Mouse (Mus musculus) adrenal gland (tissue): ENCODE measurements around the gene Edc3.
"Not testable (repeated sequence)": the region's sequence is repeated elsewhere in the genome, so short reads cannot be mapped to it uniquely, and the experiment has no call there.

ENCODE experiments used
- intact Hi-C: fragments of 180-260 bp; cut with DNase I; formaldehyde crosslinking; loops from one replicate; pipeline ENCODE4 v1.15.1; 2025

Gene Edc3

DNA sequence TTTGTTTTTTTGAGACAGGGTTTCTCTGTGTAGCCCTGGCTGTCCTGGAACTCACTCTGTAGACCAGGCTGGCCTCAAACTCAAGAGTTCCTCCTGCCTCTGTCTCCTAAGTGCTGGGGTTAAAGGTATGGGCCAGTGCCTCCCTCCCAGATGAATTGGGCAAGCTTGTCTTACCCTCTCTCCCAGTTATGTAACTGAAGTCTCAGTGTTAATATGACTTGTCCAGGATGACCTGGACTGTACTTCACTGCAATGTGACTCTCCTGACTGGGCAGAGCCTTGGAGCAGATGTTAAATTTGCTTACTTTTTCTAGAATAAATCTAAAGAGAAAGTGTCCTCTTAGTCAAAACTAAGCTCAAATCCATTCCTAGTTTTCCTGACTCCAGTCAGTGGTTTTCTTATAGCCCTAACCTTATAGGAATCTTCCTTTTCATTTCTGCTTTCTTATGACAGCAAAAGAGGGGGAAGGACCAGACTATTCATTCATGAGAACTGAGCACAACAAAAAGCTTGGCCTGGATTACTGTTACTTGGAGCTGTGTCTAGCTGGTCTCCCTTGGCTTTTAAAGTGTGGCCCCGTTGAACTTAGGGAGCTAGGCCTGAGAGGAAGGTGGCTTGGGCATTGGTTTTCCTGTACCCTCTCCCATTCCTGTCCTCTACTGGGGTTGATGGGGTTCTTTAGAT is 9.7 kb upstream of the Edc3 start:
- intact Hi-C loops, result no loop called here

DNA sequence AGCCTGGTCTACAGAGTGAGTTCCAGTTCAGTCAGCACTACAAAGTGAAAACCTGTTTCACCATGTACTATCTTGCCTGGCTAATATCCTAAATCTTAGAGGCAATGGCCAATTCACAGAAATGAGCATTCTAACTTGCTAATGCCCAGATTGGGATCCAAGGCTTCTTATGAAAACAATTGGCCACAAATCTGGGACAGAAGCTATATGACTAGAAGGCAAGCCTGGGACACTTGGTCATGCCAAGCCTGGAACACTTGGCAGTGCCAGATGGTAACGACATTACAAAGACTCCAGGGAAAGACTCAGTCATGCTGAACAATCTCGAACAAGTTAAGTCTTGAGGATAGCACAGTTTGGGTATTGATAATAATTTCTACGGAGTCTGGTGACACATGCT is 1.8 kb upstream of the Edc3 start:
- intact Hi-C loops, result no loop called here

DNA sequence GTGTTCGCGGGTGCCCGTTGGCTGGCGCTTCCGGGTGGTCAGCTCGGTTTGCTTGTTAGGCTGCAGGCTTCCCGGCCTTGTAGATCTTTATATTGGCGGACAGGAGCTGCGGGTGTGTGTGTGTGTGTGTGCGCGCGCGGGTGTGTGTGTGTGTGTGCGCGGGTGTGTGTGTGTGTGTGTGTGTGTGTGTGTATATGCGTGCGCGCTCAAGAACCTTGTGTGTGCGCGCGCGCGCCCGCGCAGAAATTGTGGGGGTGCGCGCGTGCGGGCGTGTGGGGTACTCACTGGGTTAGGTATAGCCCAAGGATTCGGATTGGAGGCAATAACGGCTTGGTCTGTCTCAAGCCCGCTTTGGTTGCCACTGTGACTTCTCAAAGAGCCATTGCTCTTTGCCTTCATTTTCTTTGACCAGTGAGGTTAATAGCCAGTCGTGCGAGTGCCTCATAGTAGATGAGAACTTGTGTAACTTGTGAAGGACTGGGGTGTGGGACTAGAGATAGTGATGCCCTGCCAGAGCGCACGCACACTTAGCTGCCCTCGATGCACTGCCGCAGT is 457 bp downstream of the Edc3 start:
- intact Hi-C loops, result no loop called here

DNA sequence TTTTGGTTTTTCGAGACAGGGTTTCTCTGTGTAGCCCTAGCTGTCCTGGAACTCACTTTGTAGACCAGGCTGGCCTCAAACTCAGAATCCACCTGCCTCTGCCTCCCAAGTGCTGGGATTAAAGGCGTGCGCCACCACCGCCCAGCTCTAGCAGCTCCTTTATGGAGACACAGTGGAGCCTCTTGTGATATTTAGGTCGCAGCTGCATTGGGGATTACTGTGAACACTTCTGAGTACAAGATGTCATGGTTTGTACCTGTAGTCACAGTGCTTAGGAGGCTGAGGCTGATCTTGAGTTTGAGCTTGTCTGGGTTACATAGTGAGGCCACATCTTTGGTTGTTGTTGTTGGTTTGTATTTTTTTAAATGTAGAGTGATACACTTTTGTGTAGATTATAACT is 1.9 kb downstream of the Edc3 start:
- intact Hi-C loops, result not testable (repeated sequence)

DNA sequence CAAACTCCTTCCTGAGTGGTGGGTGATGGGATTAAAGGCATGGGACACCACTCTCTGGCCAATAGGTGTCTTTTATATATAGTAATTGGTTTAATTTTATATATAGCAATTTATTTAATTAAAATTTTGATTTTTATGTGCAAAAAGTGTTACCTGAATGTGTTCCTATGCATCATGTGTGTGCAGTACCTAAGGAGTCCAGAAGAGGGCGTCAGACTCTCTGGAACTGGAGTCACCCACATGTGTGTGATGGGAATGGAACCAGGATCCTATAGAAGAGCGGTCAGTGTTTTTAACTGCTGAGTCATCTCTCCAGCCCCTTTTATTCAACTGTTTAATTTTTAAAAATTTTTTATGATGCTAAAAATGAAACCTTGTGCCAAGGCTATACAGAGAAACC is 3.9 kb downstream of the Edc3 start:
- intact Hi-C loops, result no loop called here

DNA sequence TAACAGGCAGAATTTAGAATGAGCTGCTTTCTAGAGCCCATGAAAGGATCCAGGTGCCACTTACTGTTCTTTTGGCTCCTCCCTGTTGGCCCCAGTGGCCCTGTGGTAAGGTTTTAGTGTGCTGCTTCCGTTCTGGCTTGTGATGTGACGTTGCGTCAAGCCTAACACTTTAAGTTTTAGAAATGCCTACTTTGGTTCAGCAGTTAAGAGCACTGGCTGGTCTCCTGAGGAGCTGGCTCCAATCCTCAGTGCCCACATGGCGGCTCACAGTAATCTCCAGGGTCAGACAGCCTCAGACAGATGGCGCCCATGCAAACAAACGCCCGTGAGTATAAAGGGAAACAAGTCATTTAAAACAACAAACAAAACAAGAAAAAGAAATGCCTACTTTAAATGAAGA is 10.1 kb downstream of the Edc3 start:
- intact Hi-C loops, result no loop called here

DNA sequence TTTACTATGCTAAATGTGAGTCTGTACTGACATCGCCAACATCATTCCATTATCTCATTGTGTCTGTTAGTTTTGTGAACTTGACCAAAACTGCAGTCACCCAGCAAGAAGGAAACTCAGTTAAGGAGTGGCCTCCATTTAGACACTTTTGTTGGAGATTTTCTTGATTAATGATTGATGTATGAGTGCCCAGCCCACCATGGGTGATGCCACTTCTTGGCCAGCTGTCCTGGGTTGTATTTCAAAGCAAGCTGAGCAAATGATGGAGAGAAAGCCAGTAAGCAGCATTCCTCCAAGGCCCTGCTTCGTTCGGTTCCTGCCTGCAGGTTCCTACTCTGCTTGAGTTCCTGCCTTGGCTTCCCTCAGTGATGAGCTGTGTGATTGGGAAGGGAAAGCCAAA is 12.4 kb downstream of the Edc3 start:
- intact Hi-C loops, result no loop called here

DNA sequence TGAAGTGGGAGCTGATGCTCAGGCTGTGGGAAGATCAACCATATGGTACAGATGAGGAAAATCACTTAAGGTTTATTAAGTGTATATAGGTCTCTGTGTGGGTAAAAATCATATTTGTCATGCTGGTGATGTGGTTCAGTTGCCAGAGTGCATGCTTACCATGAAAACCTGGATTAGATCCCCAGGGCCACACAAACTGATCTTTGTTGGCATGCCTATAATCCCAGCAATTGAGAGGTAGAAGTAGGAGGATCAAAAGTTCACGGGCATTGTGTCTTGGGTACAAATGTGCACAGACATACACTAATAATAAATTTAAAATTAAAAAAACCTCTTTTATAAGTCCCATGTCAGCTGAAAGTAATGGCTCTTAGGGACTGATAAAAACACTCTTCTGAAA is 14.0 kb downstream of the Edc3 start:
- intact Hi-C loops, result no loop called here

DNA sequence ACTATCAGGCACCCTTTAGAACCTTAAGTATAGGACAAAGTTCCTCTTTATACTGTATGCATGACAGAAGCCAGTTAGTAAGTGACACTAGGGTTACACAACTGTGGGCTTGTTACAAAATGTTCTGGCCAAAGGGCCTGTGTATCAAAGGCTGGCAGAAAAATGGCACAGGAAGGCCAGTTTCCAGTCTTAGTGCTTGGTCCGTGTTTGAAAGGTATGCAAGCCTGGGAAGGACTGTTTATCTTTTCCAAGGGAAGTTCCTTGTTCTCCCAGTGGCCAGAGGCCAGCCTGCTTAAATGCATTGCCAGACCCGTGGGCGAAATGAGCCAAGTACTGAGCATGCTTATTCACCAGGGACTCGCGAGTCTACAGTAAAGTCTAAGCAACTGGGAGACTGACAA is 15.0 kb downstream of the Edc3 start:
- intact Hi-C loops, result no loop called here

DNA sequence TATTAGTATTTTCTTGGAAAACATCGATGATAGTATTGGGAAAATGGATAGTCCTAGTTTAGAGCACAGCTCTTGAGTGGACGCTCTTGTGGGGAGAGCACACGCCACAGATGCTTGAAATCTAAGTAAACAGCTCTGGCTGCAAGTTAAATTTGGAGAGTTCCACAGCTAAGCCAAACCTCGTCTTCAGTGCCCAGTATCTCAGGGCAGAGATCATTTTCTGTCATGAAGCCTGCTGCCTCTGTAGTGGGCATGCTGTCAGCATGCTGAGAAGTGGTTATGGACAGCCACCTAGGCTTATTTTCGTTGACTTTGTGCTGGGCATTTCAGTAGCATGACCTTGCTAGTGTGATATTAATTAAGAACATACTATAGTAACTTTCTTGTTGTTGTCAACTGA is 15.5 kb downstream of the Edc3 start:
- intact Hi-C loops, result no loop called here

DNA sequence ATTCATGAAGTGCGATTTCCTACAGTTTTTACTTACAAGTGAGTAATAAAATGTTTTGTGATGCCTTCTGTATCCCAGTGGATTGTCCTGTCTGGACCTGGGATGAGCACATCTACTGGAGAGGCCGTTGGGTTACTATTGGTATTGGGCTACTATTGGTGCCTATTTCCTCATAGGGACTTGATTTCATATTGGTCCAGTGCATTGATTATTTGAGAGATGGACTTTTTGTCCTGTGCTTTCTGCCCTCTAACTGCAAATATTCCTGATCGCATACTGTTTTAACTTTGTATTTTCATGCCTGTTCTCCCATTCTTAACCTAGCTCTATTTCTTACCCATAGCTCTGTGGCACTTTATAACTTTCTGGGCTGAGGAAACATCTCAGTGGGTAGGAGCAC is 16.4 kb downstream of the Edc3 start:
- intact Hi-C loops, result no loop called here

DNA sequence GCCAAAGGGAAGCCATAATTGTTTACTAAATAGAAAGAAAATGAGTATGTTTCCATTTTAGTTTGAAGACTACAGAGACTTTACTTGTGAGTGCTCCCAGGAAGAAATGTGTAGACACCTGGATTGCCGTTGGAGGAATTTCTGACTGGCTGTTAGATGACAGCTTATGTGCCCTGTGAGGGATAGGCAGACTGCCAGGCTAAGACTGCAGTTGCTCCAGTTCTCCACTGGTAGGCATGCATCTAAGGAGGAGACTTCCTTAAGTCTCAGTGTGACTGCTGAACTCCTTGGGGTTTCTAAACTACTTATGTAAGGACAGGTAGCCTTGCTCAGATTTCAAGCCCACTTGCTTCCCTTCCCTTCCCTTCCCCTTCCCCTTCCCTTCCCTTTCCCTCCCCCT is 20.0 kb downstream of the Edc3 start:
- intact Hi-C loops, result no loop called here

DNA sequence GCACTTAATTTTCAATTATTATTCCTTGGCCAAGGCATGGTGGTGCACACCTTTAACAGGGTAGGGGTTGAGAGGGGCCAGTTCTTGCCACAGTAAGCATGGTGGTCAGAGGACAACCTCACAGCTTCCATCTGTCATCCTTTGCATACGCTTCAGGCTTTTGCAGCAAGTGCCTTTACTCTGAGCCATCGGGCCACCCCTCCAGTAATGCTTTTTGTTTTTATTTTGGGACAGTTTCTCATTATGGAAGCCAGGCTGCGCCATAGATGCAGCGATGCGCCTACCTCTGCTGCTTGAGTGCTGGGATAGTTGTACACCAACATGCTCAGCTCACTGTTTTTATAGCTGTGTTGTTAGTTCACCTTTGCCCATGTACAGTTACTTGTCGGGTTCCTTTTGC is 25.3 kb downstream of the Edc3 start:
- intact Hi-C loops, result no loop called here

DNA sequence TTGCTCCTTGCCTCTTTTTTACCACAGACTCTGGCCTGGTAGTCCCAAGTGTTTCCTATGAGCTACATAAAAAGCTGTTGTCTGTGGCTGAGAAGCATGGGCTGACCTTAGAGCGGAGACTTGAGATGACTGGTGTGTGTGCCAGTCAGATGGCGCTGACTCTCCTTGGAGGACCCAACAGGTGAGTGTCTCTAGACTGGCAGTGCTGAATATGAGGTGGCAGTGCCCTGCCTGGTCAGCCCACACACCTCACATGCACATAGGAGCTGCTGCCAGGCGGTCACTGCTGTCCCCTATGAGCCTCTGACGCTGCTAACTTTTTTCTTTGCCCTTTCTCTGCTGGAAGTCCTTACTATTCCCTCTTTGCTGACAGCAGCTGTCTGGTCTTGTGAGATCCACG is 31.5 kb downstream of the Edc3 start:
- intact Hi-C loops, result loop anchor here (5.0 kb wide), 1 partner anchor 38 kb away; no protein-coding TSS in a partner anchor

DNA sequence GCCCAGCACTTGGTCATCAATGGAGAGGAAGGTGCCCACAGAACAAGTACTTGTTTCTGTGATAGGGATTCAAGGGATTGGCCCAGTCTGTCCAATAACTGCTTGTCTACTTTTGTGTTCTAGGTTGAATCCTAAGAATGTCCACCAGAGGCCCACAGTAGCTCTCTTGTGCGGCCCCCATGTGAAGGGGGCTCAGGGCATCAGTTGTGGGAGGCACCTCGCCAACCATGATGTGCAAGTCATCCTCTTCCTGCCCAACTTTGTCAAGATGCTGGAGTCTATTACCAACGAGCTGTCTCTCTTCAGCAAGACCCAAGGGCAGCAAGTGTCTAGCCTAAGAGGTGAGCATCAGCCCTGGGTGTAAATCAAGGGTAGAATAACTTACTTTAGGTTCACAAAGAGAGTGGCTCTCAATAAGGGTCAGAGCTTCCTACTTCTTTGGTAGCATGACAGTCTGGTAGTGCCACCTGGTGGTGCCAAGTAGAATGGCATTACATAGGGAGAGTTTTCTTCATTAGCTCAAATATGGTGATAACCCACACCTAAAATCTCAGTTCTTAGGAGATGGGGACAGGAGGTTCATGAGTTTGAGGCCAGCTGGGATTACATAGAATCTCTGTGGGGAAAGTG is 36.2 kb downstream of the Edc3 start:
- intact Hi-C loops, result loop anchor here (1.0 to 5.0 kb wide), 2 partner anchors 42 to 84 kb away; no protein-coding TSS in a partner anchor

DNA sequence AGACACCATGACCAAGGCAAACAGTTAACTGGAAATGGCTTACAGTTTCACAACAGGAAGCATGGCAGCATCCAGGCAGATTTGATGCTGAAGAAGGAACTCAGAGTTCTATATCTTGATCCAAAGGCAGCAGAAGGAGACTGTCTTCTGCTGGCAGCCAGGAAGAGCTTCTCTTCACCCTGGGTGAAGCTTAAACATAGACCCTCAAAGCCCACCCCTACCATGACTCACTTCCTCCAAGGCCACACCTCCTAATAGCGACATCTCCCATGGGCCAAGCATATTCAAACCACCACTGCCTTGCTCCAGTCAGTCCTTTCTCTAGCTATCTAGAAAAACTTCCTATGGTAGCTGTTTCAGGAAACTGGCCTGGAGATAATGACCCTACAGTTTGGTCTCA is 38.7 kb downstream of the Edc3 start:
- intact Hi-C loops, result no loop called here

DNA sequence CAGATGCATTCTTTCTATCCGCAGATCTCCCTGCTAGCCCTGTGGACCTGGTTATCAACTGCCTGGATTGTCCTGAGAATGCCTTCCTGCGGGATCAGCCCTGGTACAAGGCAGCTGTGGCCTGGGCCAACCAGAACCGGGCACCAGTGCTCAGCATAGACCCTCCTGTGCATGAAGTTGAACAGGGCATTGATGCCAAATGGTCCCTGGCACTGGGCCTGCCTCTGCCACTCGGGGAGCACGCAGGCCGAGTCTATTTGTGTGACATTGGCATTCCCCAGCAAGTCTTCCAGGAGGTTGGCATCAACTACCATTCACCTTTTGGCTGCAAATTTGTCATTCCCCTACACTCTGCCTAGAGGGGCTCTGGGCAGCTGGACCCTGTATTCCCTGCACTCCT is 39.8 kb downstream of the Edc3 start:
- intact Hi-C loops, result no loop called here

DNA sequence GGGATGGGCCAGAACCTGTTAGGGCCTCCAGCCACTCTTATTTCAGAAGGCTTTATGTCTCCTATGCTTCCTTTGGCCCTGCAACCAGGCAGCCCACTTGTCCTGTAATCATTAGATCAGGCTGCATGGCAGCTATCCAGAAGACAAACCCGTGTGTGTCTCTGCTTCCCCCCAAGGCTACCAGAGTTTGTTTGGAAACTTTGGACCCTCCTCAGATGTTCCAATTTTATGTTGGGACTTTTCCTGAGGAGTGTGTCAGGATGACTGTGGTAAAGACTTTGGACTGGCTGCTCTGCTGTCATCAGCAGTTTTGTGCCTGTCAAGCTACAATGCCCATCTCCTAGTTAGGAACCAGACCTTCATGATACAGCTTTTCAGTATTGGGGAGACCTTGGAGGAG is 40.5 kb downstream of the Edc3 start:
- intact Hi-C loops, result no loop called here

DNA sequence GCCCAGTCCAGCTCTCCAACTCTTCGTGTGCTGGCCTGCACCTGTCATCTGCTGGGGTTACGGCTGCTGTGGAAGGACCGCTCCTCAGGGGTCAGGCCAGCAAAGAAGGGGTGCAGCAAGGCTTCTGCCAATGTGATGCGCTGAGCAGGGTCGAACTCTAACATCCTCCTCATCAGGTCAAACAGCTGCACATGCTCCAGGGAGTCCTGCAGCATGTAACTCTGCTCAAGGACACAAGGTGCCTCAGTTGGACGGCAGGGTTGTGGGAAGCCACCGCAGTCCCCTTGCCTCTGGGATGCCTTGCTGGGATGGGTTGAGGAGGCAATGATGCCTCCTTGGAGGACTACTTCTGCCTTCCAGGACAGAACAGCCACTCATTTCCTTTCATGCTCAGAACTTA is 42.6 kb downstream of the Edc3 start:
- intact Hi-C loops, result no loop called here

DNA sequence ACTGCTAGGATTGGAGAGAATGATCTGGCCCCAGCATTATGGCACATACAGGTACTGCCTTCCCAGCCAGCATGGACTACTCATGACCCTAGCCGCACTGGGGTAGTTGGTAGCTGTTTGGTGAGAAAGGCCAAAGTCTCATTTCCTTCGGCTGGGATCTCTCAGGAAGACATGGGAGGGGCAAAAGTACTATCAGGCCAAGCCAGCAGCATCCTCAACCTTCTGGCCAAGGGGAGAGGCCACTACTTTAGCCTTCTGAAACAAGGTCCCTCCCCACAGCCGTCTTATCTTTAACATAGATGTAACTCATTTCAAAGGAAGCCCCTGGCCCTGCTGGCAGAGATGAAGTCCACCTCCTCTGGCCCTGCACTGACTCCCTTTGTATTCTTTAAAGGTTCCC is 49.2 kb downstream of the Edc3 start:
- intact Hi-C loops, result no loop called here

DNA sequence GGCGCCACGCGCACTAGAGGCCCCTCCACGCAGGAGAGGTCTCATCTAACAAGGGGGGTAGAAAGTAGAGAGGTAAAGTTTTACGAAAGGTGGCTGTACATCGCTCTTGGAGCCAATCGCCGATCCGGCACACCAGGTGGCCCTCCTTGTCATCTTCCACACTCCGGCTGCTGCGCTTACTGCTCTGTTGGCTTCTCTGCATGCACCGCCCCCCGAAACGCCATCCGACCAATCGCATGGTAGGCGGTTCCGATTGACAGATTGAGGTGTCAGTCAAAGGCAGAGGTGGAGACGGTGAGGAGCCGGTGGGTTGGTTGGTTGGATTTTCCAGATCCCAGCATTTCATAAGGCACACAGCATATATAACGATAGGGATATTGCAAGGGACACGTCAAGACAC is 50.2 kb downstream of the Edc3 start:
- intact Hi-C loops, result no loop called here

DNA sequence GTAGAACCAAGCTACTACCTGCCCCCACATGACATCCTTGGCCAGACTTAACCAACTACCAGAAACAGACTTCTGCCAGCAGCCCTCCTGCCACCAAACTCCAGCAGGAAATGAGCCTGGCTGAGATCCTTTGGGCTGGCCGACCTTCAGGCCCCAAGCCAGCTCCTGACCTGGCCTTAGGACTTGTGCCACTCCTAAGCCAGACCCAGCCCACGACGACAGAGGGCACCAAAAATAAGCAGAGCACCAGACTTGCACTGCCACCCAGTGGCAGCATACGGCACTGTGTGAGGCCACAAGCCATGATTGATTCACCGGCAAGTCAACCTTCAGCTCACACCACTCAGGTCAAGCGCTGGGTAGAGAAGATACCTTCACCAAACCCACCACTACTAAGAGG is 50.9 kb downstream of the Edc3 start:
- intact Hi-C loops, result no loop called here
